Mouse (Mus musculus) lung, adult 2 months (tissue): Measurements from ENCODE around the gene Kri1. TPM values are rescaled to one million over a fixed set of nuclear protein-coding genes. Genes with fewer than 3 reads are reported as not detected.

Experiments used
- DNase-seq: peaks from one replicate; pipeline ENCODE4 v3.0.0; 2022
- H3K4me1 ChIP-seq: fragments of 200-500 bp; 2 replicates; pipeline ENCODE4 v1.6.1; 2011; ENCODE audit warnings: low read length; ENCODE audit not compliant: control insufficient read depth, insufficient read depth
- H3K4me3 ChIP-seq: fragments of 200-500 bp; replicated peaks from 2 replicates; pipeline ENCODE3; 2011; ENCODE audit warnings: low read depth, mild to moderate bottlenecking, control low read depth, low read length; ENCODE audit errors: extremely low read depth
- CTCF ChIP-seq: fragments of 200-500 bp; IDR thresholded peaks from 2 replicates; pipeline ENCODE4 v1.5.1; 2011; ENCODE audit warnings: mild to moderate bottlenecking, low read length, control low read depth; ENCODE audit not compliant: insufficient read depth
- POLR2A ChIP-seq: fragments of 200-500 bp; IDR thresholded peaks from 2 replicates; pipeline ENCODE4 v1.6.1; 2011; ENCODE audit warnings: low read depth, mild to moderate bottlenecking, control low read depth, low read length, borderline replicate concordance; ENCODE audit errors: extremely low read depth
- WGBS: fragments of 180-500 bp; shearing (Covaris S2); methylation state at CpG from one replicate; pipeline ENCODE4 v1.1.7; 2018; 5-methylcytosine and 5-hydroxymethylcytosine counted together
- polyA plus RNA-seq: library from polyadenylated mRNA; depleted of rRNA; stranded (reverse); fragments of >200 nt; gene quantifications from 2 replicates; pipeline ENCODE4 v1.2.3, GENCODE M21; 2012

The Kri1 gene
- polyA plus RNA-seq, 1 experiment = 21.5 TPM

DNA sequence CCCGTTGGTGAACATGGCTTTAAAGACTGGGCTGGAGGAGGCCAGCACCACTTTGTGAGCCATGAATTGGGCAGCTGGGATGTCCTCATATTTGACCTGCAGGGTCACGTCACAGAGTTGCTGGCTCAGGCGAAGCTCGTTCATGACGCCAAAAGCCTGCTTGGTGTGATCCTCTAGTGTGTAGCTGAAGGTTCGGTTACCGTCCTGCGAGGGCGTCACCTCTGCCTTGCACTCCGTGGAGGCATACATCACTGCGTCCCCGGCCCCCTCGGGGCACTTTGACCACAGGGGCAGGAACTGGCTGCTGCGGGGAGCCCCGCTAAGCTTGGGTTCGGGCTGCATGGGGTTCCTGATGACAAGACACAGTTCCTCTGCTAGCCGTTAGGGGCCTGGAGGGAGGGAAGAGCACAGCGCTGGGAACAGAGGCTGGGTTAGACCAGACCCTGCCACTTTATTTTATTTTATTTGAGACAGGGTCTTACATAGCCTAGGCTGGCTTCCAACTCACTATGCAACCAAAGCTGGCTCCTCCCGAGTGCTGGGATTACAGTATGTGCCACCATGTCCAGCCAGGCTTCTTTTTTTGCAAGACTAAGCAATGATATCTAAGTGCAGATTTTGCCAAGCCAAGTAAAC lies 50.3 kb downstream of the Kri1 start:
- H3K4me3 ChIP-seq = peak overlapping the region; percentile 79
- TF ChIP-seq POLR2A (no peak), CTCF (peak; percentile 16; the same call in 1 of the 2 replicates)
- 12% methylated on average over 19 of the region's 19 CpGs for WGBS
- DNase-seq = no peak
- H3K4me1 ChIP-seq = peaks cover 20% of the 10 kb centered on the region

- DNase-seq = no peak
- TF ChIP-seq POLR2A = no peak
- no peak for TF ChIP-seq CTCF
- peaks cover 20% of the 10 kb centered on the region for H3K4me1 ChIP-seq
- H3K4me3 ChIP-seq = peak overlapping the region; percentile 79
- 77% methylated on average over 25 of the region's 25 CpGs for WGBS
Observed at GRCm38 (mm10) chr9:21236991-21237367, 50.8 kb downstream of the Kri1 start.

DNA sequence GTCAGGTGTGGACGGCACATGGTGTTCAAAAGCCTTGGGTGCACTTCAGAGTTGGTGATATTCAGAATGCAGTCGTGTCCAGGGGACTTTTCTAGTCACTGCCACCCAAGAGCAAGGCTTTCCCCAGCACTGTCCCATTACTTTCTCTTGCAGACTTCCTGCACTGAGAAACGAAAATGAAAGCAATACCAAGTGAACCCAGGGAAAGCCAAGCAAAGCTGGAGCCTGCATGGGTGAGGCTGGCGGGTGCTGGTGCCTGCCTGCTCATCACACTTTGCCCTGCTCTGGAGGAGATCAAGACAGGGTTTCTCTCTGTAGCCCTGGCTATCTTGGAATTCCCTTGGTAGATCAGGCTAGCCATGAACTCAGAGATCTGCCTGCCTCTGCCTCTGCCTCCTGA lies 52.4 kb downstream of the Kri1 start:
- H3K4me3 ChIP-seq = peak overlapping the region; percentile 25
- WGBS = 45% methylated on average over 4 of the region's 4 CpGs
- peaks cover 20% of the 10 kb centered on the region for H3K4me1 ChIP-seq
- no peak for DNase-seq
- TF ChIP-seq CTCF (no peak), POLR2A (peak; percentile 27; the same call in 1 of the 2 replicates)

- TF ChIP-seq CTCF (no peak), POLR2A (no peak)
- DNase-seq = no peak
- Histone ChIP-seq H3K4me3 (no peak overlapping the region), H3K4me1 (peaks cover 20% of the 10 kb centered on the region)
- WGBS = 90% methylated on average over 28 of the region's 28 CpGs
Observed at GRCm38 (mm10) chr9:21233805-21234204, 54.0 kb downstream of the Kri1 start.

- H3K4me3 ChIP-seq = no peak overlapping the region
- 95% methylated on average over 29 of the region's 29 CpGs for WGBS
- H3K4me1 ChIP-seq = peaks cover 20% of the 10 kb centered on the region
- no peak for DNase-seq
- TF ChIP-seq POLR2A = no peak
- no peak for TF ChIP-seq CTCF
Observed at GRCm38 (mm10) chr9:21233366-21233765, 54.4 kb downstream of the Kri1 start.

- no peak for TF ChIP-seq POLR2A
- TF ChIP-seq CTCF = no peak
- WGBS = 86% methylated on average over 5 of the region's 5 CpGs
- DNase-seq = no peak
Observed at GRCm38 (mm10) chr9:21232867-21233266, 54.9 kb downstream of the Kri1 start.

GRCm38 (mm10) chr9:21231551-21231950 lies 56.2 kb downstream of the Kri1 start:
- Histone ChIP-seq H3K4me1 (peaks cover 11% of the 10 kb centered on the region), H3K4me3 (no peak overlapping the region)
- DNase-seq = no peak
- 62% methylated on average over 23 of the region's 23 CpGs for WGBS
- TF ChIP-seq POLR2A (no peak), CTCF (no peak)

More at GRCm38 (mm10) chr9:21232867-21233266, 54.9 kb downstream of the Kri1 start:
- peaks cover 21% of the 10 kb centered on the region for H3K4me1 ChIP-seq
- H3K4me3 ChIP-seq = no peak overlapping the region

DNA sequence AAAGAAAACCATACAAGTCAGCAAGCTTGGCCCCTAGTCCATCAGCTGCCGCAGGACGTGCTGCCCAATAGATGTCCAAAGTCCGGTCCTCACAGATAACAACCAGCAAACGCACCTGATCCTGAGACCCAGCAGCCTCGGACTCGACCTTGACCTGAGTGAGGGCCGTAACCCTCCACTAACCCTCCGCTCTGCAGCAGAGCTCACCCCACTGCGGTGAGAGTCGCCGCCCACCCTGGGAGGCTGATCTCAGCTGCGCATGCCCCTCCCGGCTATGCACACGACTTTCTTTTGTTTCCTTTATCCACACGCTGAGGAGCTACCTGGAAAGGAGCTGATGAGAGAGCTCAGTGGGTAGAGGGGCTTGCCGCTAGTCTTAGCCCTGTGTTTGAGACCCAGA lies 60.4 kb downstream of the Kri1 start:
- DNase-seq = no peak
- Histone ChIP-seq H3K4me1 (peaks cover 2% of the 10 kb centered on the region; the same call in 1 of the 2 replicates), H3K4me3 (no peak overlapping the region)
- 15% methylated on average over 16 of the region's 16 CpGs for WGBS
- TF ChIP-seq POLR2A = no peak
- TF ChIP-seq CTCF = no peak

- WGBS = 11% methylated on average over 7 of the region's 7 CpGs
- H3K4me1 ChIP-seq = peaks cover 4% of the 10 kb centered on the region
- DNase-seq = no peak
- no peak overlapping the region for H3K4me3 ChIP-seq
- no peak for TF ChIP-seq POLR2A
- TF ChIP-seq CTCF = no peak
Observed at GRCm38 (mm10) chr9:21225415-21225758, 62.4 kb downstream of the Kri1 start.
